Mouse (Mus musculus): ENCODE data around the gene Gm5150. TPM values are rescaled to one million over a fixed set of nuclear protein-coding genes. Genes with fewer than 3 reads are reported as not detected.

Gm5150 gene
- polyA plus RNA-seq, 1 experiment from 2014 or later, result not detected

Small RNAs within 50 kb of the gene (microRNA-seq; reads per million reads assigned to microRNA genes)
- not detected for gene Gm24694

Other genes with a start within 250 kb of the Gm5150 start
- not detected in 2 replicates for gene Sirpb1c, start 157.9 kb downstream of the Gm5150 start, polyA plus RNA-seq (2015; fragmentation: Nextera tagmentation; extraction: Ambion mirVana)